Mouse (Mus musculus) stomach, postnatal 0 days (tissue): ENCODE data around the gene Arhgap15. TPM values are rescaled to one million over a fixed set of nuclear protein-coding genes. Genes with fewer than 3 reads are reported as not detected.

ENCODE experiments used
- ATAC-seq: fragments of 200-750 bp; cut with Nextera tagmentation; 2 replicates; pipeline ENCODE4 v1.8.0; 2017; ENCODE audit not compliant: low FRiP score, low TSS enrichment
- DNase-seq: peaks from one replicate; pipeline ENCODE4 v3.0.0-alpha.2; 2016; ENCODE audit warnings: low spot score
- H3K27ac ChIP-seq: fragments of 300-500 bp; sonication (generic); replicated peaks from 2 replicates; pipeline ENCODE4 v1.5.1; 2014; ENCODE audit warnings: mild to moderate bottlenecking, control low read depth
- H3K27me3 ChIP-seq: fragments of 300-500 bp; sonication (generic); 2 replicates; pipeline ENCODE4 v1.6.1; 2014; ENCODE audit warnings: low read length; ENCODE audit not compliant: control insufficient read depth, insufficient read depth
- H3K36me3 ChIP-seq: fragments of 300-500 bp; sonication (generic); 2 replicates; pipeline ENCODE4 v1.6.1; 2014; ENCODE audit warnings: low read length, mixed read lengths; ENCODE audit not compliant: control insufficient read depth, insufficient read depth
- H3K4me1 ChIP-seq: fragments of 300-500 bp; sonication (generic); replicated peaks from 2 replicates; pipeline ENCODE4 v1.6.1; 2014; ENCODE audit warnings: antibody characterized with exemption; ENCODE audit not compliant: control insufficient read depth, insufficient read depth
- H3K4me2 ChIP-seq: fragments of 300-500 bp; sonication (generic); replicated peaks from 2 replicates; pipeline ENCODE4 v1.6.1; 2014; ENCODE audit warnings: low read depth, mild to moderate bottlenecking, control low read depth, moderate library complexity
- H3K4me3 ChIP-seq: fragments of 300-500 bp; sonication (generic); 2 replicates; pipeline ENCODE4 v1.5.1; 2014; ENCODE audit warnings: low read depth, low read length, control low read depth
- H3K9ac ChIP-seq: fragments of 300-500 bp; sonication (generic); 2 replicates; pipeline ENCODE4 v1.6.1; 2014; ENCODE audit warnings: mild to moderate bottlenecking, low read length, control low read depth, mixed read lengths
- H3K9me3 ChIP-seq: fragments of 300-500 bp; sonication (generic); 2 replicates; pipeline ENCODE4 v1.6.1; 2016; ENCODE audit warnings: low read length; ENCODE audit not compliant: control insufficient read depth
- CTCF ChIP-seq: IDR thresholded peaks from 2 replicates; pipeline ENCODE4 v1.5.1; 2016; ENCODE audit warnings: antibody characterized with exemption, low read depth, mild to moderate bottlenecking, moderate library complexity
- EP300 ChIP-seq: optimal IDR thresholded peaks from 2 replicates; pipeline ENCODE3; 2016; ENCODE audit warnings: antibody characterized with exemption
- WGBS: fragments of 180-500 bp; shearing (Covaris S2); extraction: QIAGEN DNeasy Blood & Tissue Kit; methylation state at CpG from one replicate; pipeline ENCODE4 v1.1.7; 2014; 5-methylcytosine and 5-hydroxymethylcytosine counted together
- polyA plus RNA-seq: library from polyadenylated mRNA; unstranded; fragments of >200 nt; fragmentation: Nextera tagmentation; extraction: Ambion mirVana; gene quantifications from 2 replicates; pipeline ENCODE4 v1.2.1, GENCODE M21; 2015

Gene Arhgap15
- polyA plus RNA-seq, 1 experiment from 2014 or later = 0.93 TPM

- Histone ChIP-seq H3K9me3 (no peaks in the 10 kb centered on the region), H3K9ac (no peak overlapping the region), H3K4me1 (no peaks in the 10 kb centered on the region), H3K36me3 (no peaks in the 10 kb centered on the region), H3K27me3 (no peaks in the 10 kb centered on the region), H3K4me3 (no peak overlapping the region), H3K27ac (no peak overlapping the region), H3K4me2 (no peak overlapping the region)
- no peak for DNase-seq
- TF ChIP-seq EP300 = no peak
- TF ChIP-seq CTCF = no peak
- 90% methylated on average over 10 of the region's 10 CpGs for WGBS
- no peak for ATAC-seq
Measured at GRCm38 (mm10) chr2:44029865-44030264, 281.2 kb downstream of the Arhgap15 start.

- TF ChIP-seq EP300 (no peak), CTCF (no peak)
- WGBS = 80% methylated on average over 3 of the region's 3 CpGs
- DNase-seq = no peak
- H3K4me1 ChIP-seq = no peaks in the 10 kb centered on the region
- no peak for ATAC-seq
- no peaks in the 10 kb centered on the region for H3K27me3 ChIP-seq
- H3K4me3 ChIP-seq = no peak overlapping the region
- H3K9me3 ChIP-seq = no peaks in the 10 kb centered on the region
- H3K36me3 ChIP-seq = no peaks in the 10 kb centered on the region
- H3K4me2 ChIP-seq = no peak overlapping the region
- H3K27ac ChIP-seq = no peak overlapping the region
- no peak overlapping the region for H3K9ac ChIP-seq
Measured at GRCm38 (mm10) chr2:44039522-44040203, 291.0 kb downstream of the Arhgap15 start.

- H3K36me3 ChIP-seq = no peaks in the 10 kb centered on the region
- H3K4me2 ChIP-seq = no peak overlapping the region
- 55% methylated on average over 2 of the region's 2 CpGs for WGBS
- no peak overlapping the region for H3K9ac ChIP-seq
- H3K9me3 ChIP-seq = no peaks in the 10 kb centered on the region
- H3K4me3 ChIP-seq = no peak overlapping the region
- H3K27me3 ChIP-seq = no peaks in the 10 kb centered on the region
- TF ChIP-seq CTCF (no peak), EP300 (no peak)
- H3K27ac ChIP-seq = no peak overlapping the region
- ATAC-seq = no peak
- no peaks in the 10 kb centered on the region for H3K4me1 ChIP-seq
- no peak for DNase-seq
Measured at GRCm38 (mm10) chr2:44044088-44044487, 295.5 kb downstream of the Arhgap15 start.

- no peak overlapping the region for H3K4me3 ChIP-seq
- H3K4me1 ChIP-seq = no peaks in the 10 kb centered on the region
- no peak overlapping the region for H3K9ac ChIP-seq
- no peak for DNase-seq
- H3K27me3 ChIP-seq = no peaks in the 10 kb centered on the region
- H3K4me2 ChIP-seq = no peak overlapping the region
- TF ChIP-seq EP300 = no peak
- no peak for TF ChIP-seq CTCF
- no peaks in the 10 kb centered on the region for H3K36me3 ChIP-seq
- WGBS = 73% methylated on average over 1 of the region's 1 CpGs
- ATAC-seq = no peak
- H3K9me3 ChIP-seq = no peaks in the 10 kb centered on the region
- no peak overlapping the region for H3K27ac ChIP-seq
Measured at GRCm38 (mm10) chr2:44044634-44045033, 296.0 kb downstream of the Arhgap15 start.

- ATAC-seq (no peak), DNase-seq (no peak)
- no peak overlapping the region for H3K4me2 ChIP-seq
- no peaks in the 10 kb centered on the region for H3K4me1 ChIP-seq
- no peaks in the 10 kb centered on the region for H3K36me3 ChIP-seq
- no peak overlapping the region for H3K9ac ChIP-seq
- no peak overlapping the region for H3K27ac ChIP-seq
- TF ChIP-seq CTCF (no peak), EP300 (no peak)
- WGBS = 46% methylated on average over 1 of the region's 1 CpGs
- H3K27me3 ChIP-seq = no peaks in the 10 kb centered on the region
- no peak overlapping the region for H3K4me3 ChIP-seq
- no peaks in the 10 kb centered on the region for H3K9me3 ChIP-seq
Measured at GRCm38 (mm10) chr2:44045231-44045630, 296.6 kb downstream of the Arhgap15 start.

GRCm38 (mm10) chr2:44060306-44060705 lies 311.7 kb downstream of the Arhgap15 start:
- H3K9ac ChIP-seq = no peak overlapping the region
- no peak overlapping the region for H3K4me2 ChIP-seq
- no peak for ATAC-seq
- DNase-seq = no peak
- H3K4me3 ChIP-seq = no peak overlapping the region
- no peaks in the 10 kb centered on the region for H3K36me3 ChIP-seq
- no peaks in the 10 kb centered on the region for H3K4me1 ChIP-seq
- no peak overlapping the region for H3K27ac ChIP-seq
- no peaks in the 10 kb centered on the region for H3K9me3 ChIP-seq
- TF ChIP-seq EP300 = no peak
- TF ChIP-seq CTCF = no peak
- 83% methylated on average over 9 of the region's 9 CpGs for WGBS
- H3K27me3 ChIP-seq = no peaks in the 10 kb centered on the region
